Mouse (Mus musculus): ENCODE results near the gene Pip4k2c. TPM values are rescaled to one million over a fixed set of nuclear protein-coding genes. Genes with fewer than 3 reads are reported as not detected.
A peak's percentile ranks its signal among the peaks of the same experiment; 100 is the strongest.
"Not testable (repeated sequence)": the region's sequence is repeated elsewhere in the genome, so short reads cannot be mapped to it uniquely, and the experiment has no call there.

Pip4k2c gene
- polyA plus RNA-seq, 1 experiment from 2014 or later: 31.0 TPM

GRCm38 (mm10) chr10:127193011-127193410, 18.4 kb downstream of the Pip4k2c start:
- 82% methylated on average over 9 of the region's 9 CpGs for WGBS
- no peak overlapping the region for H3K27ac ChIP-seq (ENCODE audit: low read length)
- no peak overlapping the region for H3K9ac ChIP-seq (replicated peaks; ENCODE audit: low read depth)
- H3K4me1 ChIP-seq (ENCODE audit: insufficient read depth, low read depth, low read length): peaks cover 20% of the 10 kb centered on the region; the same call in 1 of the 2 replicates
- H3K4me2 ChIP-seq (replicated peaks; ENCODE audit: low read depth, low read length): no peak overlapping the region
- no peak for TF ChIP-seq EP300 (IDR thresholded peaks at IDR 0.05)
- TF ChIP-seq CTCF (IDR thresholded peaks at IDR 0.05): no peak
- H3K36me3 ChIP-seq (ENCODE audit: insufficient read depth, low read length): no peaks in the 10 kb centered on the region
- DNase-seq (ENCODE audit: low spot score) (no peak), ATAC-seq (no peak)
- H3K27me3 ChIP-seq (replicated peaks; ENCODE audit: insufficient read depth, low read length): peaks cover 2% of the 10 kb centered on the region; the same call in 1 of the 2 replicates
- no peaks in the 10 kb centered on the region for H3K9me3 ChIP-seq (ENCODE audit: low read length)
- no peak overlapping the region for H3K4me3 ChIP-seq (ENCODE audit: low read depth, low read length)

- peaks cover 20% of the 10 kb centered on the region; the same call in 1 of the 2 replicates for H3K4me1 ChIP-seq (ENCODE audit: insufficient read depth, low read depth, low read length)
- not testable (repeated sequence) for H3K4me3 ChIP-seq (ENCODE audit: low read depth, low read length); H3K27me3 ChIP-seq (replicated peaks; ENCODE audit: insufficient read depth, low read length); H3K9ac ChIP-seq (replicated peaks; ENCODE audit: low read depth); DNase-seq (ENCODE audit: low spot score); ATAC-seq; H3K27ac ChIP-seq (ENCODE audit: low read length); H3K36me3 ChIP-seq (ENCODE audit: insufficient read depth, low read length); H3K4me2 ChIP-seq (replicated peaks; ENCODE audit: low read depth, low read length); H3K9me3 ChIP-seq (ENCODE audit: low read length)
- WGBS: 91% methylated on average over 1 of the region's 1 CpGs
These were observed 19.4 kb downstream of the Pip4k2c start for GRCm38 (mm10) chr10:127192057-127192328.

- DNase-seq (ENCODE audit: low spot score) (no peak), ATAC-seq (no peak)
- Histone ChIP-seq H3K36me3 (ENCODE audit: insufficient read depth, low read length) (no peaks in the 10 kb centered on the region), H3K27ac (ENCODE audit: low read length) (0 out of 2 replicates have a peak overlapping the region, but pooled peaks have one; percentile 14), H3K4me2 (replicated peaks; ENCODE audit: low read depth, low read length) (peak overlapping the region; percentile 82; the same call in 1 of the 2 replicates), H3K4me1 (ENCODE audit: insufficient read depth, low read depth, low read length) (peaks cover 20% of the 10 kb centered on the region; the same call in 1 of the 2 replicates), H3K4me3 (ENCODE audit: low read depth, low read length) (no peak overlapping the region), H3K27me3 (replicated peaks; ENCODE audit: insufficient read depth, low read length) (peaks cover 5% of the 10 kb centered on the region; the same call in 1 of the 2 replicates), H3K9me3 (ENCODE audit: low read length) (no peaks in the 10 kb centered on the region), H3K9ac (replicated peaks; ENCODE audit: low read depth) (no peak overlapping the region)
- TF ChIP-seq EP300 (IDR thresholded peaks at IDR 0.05) (no peak), CTCF (IDR thresholded peaks at IDR 0.05) (0 out of 2 replicates have a peak, but pooled peaks have one; percentile 1)
- WGBS: 61% methylated on average over 19 of the region's 19 CpGs
These were observed 20.0 kb downstream of the Pip4k2c start for GRCm38 (mm10) chr10:127191191-127192056.

- no peak overlapping the region for H3K9ac ChIP-seq (replicated peaks; ENCODE audit: low read depth)
- no peaks in the 10 kb centered on the region for H3K36me3 ChIP-seq (ENCODE audit: insufficient read depth, low read length)
- peaks cover 15% of the 10 kb centered on the region; the same call in 1 of the 2 replicates for H3K4me1 ChIP-seq (ENCODE audit: insufficient read depth, low read depth, low read length)
- 37% methylated on average over 12 of the region's 14 CpGs for WGBS
- peak overlapping the region; percentile 54; the same call in 1 of the 2 replicates for H3K4me3 ChIP-seq (ENCODE audit: low read depth, low read length)
- peaks cover 5% of the 10 kb centered on the region; the same call in 1 of the 2 replicates for H3K27me3 ChIP-seq (replicated peaks; ENCODE audit: insufficient read depth, low read length)
- DNase-seq (ENCODE audit: low spot score) (no peak), ATAC-seq (no peak)
- TF ChIP-seq EP300 (IDR thresholded peaks at IDR 0.05) (no peak), CTCF (IDR thresholded peaks at IDR 0.05) (no peak)
- H3K9me3 ChIP-seq (ENCODE audit: low read length): no peaks in the 10 kb centered on the region
- peak overlapping the region; percentile 85 for H3K27ac ChIP-seq (ENCODE audit: low read length)
- peak overlapping the region; percentile 82 for H3K4me2 ChIP-seq (replicated peaks; ENCODE audit: low read depth, low read length)
These were observed 20.8 kb downstream of the Pip4k2c start for GRCm38 (mm10) chr10:127190398-127191190.

- H3K27ac ChIP-seq (ENCODE audit: low read length): peak within 1 kb of the TSS; percentile 85
- ATAC-seq: peak; percentile 49
- peak within 1 kb of the TSS; percentile 82 for H3K4me2 ChIP-seq (replicated peaks; ENCODE audit: low read depth, low read length)
- peak within 1 kb of the TSS; percentile 48 for H3K9ac ChIP-seq (replicated peaks; ENCODE audit: low read depth)
- peaks cover 15% of the 10 kb centered on the region; the same call in 1 of the 2 replicates for H3K4me1 ChIP-seq (ENCODE audit: insufficient read depth, low read depth, low read length)
- TF ChIP-seq EP300 (IDR thresholded peaks at IDR 0.05) (no peak), CTCF (IDR thresholded peaks at IDR 0.05) (no peak)
- peak within 1 kb of the TSS; percentile 54 for H3K4me3 ChIP-seq (ENCODE audit: low read depth, low read length)
- peak; percentile 73 for DNase-seq (ENCODE audit: low spot score)
- H3K36me3 ChIP-seq (ENCODE audit: insufficient read depth, low read length): no peaks in the 10 kb centered on the region
- no peaks in the 10 kb centered on the region for H3K9me3 ChIP-seq (ENCODE audit: low read length)
- H3K27me3 ChIP-seq (replicated peaks; ENCODE audit: insufficient read depth, low read length): peaks cover 5% of the 10 kb centered on the region; the same call in 1 of the 2 replicates
- 2% methylated on average over 35 of the region's 35 CpGs for WGBS
These were observed 21.6 kb downstream of the Pip4k2c start, which contains the start of gene Arhgef25 for GRCm38 (mm10) chr10:127189651-127190381. Gene Arhgef25 (minus strand): TSS chr10:127190083.
